Mouse (Mus musculus) limb, embryonic 12.5 days (tissue): ENCODE results near the gene Unc5c. TPM values are rescaled to one million over a fixed set of nuclear protein-coding genes. Genes with fewer than 3 reads are reported as not detected.
A peak's percentile ranks its signal among the peaks of the same experiment; 100 is the strongest.

ENCODE experiments used
- ATAC-seq: fragments of 200-750 bp; cut with Nextera tagmentation; 2 replicates; pipeline ENCODE4 v1.8.0; 2017; ENCODE audit warnings: low read depth, moderate TSS enrichment; ENCODE audit not compliant: insufficient number of reproducible peaks, insufficient read depth, low FRiP score, low TSS enrichment
- H3K27ac ChIP-seq: fragments of 300-500 bp; sonication (generic); 2 replicates; pipeline ENCODE4 v1.5.1; 2016; ENCODE audit warnings: mild to moderate bottlenecking, moderate library complexity
- H3K27me3 ChIP-seq: fragments of 300-500 bp; sonication (generic); 2 replicates; pipeline ENCODE4 v1.6.1; 2016; ENCODE audit warnings: mild to moderate bottlenecking, moderate library complexity
- H3K36me3 ChIP-seq: fragments of 300-500 bp; sonication (generic); 2 replicates; pipeline ENCODE4 v1.6.1; 2016; ENCODE audit warnings: mild to moderate bottlenecking, moderate library complexity
- H3K4me1 ChIP-seq: fragments of 300-500 bp; sonication (generic); replicated peaks from 2 replicates; pipeline ENCODE4 v1.6.1; 2016
- H3K4me2 ChIP-seq: fragments of 300-500 bp; sonication (generic); 2 replicates; pipeline ENCODE4 v1.6.1; 2016; ENCODE audit warnings: mild to moderate bottlenecking, moderate library complexity
- H3K4me3 ChIP-seq: fragments of 300-500 bp; sonication (generic); replicated peaks from 2 replicates; pipeline ENCODE4 v1.5.1; 2016; ENCODE audit warnings: mild to moderate bottlenecking
- H3K9ac ChIP-seq: fragments of 300-500 bp; sonication (generic); replicated peaks from 2 replicates; pipeline ENCODE4 v1.6.1; 2016; ENCODE audit warnings: mild to moderate bottlenecking, moderate library complexity
- H3K9me3 ChIP-seq: fragments of 300-500 bp; sonication (generic); 2 replicates; pipeline ENCODE4 v1.6.1; 2016; ENCODE audit warnings: mild to moderate bottlenecking, moderate library complexity
- WGBS: fragments of 180-500 bp; shearing (Covaris S2); methylation state at CpG from one replicate; pipeline ENCODE4 v1.1.7; 2016; 5-methylcytosine and 5-hydroxymethylcytosine counted together
- polyA plus RNA-seq: library from polyadenylated mRNA; unstranded; fragments of >200 nt; fragmentation: Nextera tagmentation; extraction: Ambion mirVana; gene quantifications from 2 replicates; pipeline ENCODE4 v1.2.1, GENCODE M21; 2016

Gene Unc5c
- polyA plus RNA-seq, 1 experiment from 2014 or later = 23.7 TPM

- Histone ChIP-seq H3K36me3 (no peaks in the 10 kb centered on the region), H3K4me2 (no peak overlapping the region), H3K4me1 (peaks cover 7% of the 10 kb centered on the region), H3K27ac (no peak overlapping the region), H3K27me3 (no peaks in the 10 kb centered on the region), H3K4me3 (no peak overlapping the region), H3K9ac (no peak overlapping the region), H3K9me3 (no peaks in the 10 kb centered on the region)
- no peak for ATAC-seq
- 49% methylated on average over 4 of the region's 4 CpGs for WGBS
Observed at GRCm38 (mm10) chr3:141482465-141482864, 17.4 kb downstream of the Unc5c start.

- no peak overlapping the region for H3K4me2 ChIP-seq
- WGBS = 61% methylated on average over 2 of the region's 2 CpGs
Observed at GRCm38 (mm10) chr3:141483665-141484431, 18.8 kb downstream of the Unc5c start.

DNA sequence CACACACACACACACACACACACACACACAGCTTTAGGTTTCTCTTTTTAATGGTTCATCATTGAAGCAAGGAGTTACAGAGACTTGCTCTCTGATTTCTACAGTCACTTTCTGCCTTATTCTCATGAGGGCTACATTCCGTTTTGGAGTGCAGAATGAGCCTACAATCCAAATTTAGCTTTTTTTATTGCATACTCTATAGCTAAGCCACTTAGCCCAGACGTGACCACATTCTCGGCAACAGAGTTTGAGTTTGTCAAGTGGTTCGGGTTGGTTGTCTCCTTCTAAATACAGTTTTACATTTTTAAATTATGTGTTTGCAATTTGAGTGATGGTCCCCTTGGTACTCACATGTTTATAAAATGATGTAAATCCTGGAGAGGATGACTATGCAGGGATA, 20.2 kb downstream of the Unc5c start:
- Histone ChIP-seq H3K4me1 (peaks cover 7% of the 10 kb centered on the region), H3K27ac (no peak overlapping the region), H3K27me3 (no peaks in the 10 kb centered on the region), H3K4me2 (no peak overlapping the region), H3K9ac (no peak overlapping the region), H3K4me3 (no peak overlapping the region), H3K9me3 (no peaks in the 10 kb centered on the region), H3K36me3 (no peaks in the 10 kb centered on the region)
- 64% methylated on average over 4 of the region's 4 CpGs for WGBS
- ATAC-seq = no peak

More at GRCm38 (mm10) chr3:141483665-141484431, 18.8 kb downstream of the Unc5c start:
- Histone ChIP-seq H3K4me3 (no peak overlapping the region), H3K36me3 (no peaks in the 10 kb centered on the region), H3K27ac (no peak overlapping the region), H3K4me1 (peaks cover 7% of the 10 kb centered on the region), H3K9me3 (no peaks in the 10 kb centered on the region), H3K27me3 (no peaks in the 10 kb centered on the region), H3K9ac (no peak overlapping the region)
- no peak for ATAC-seq

DNA sequence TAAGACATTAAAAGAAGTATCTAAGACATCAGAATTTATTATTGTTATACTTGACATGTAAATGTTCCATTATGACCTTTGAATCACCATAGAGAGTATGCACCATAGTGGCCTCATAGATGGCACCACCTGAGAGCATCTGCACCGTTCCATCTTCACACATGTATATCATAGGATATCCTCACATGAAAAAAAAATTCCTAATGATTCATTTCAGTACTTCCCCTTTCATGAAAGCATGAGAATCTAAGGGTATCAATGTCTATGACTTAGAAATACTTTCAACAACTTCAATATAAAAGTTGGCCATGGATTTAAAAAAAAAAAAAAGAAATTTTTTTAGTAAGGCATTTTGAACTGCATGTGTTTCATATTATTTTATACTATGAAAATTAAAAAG, 25.6 kb downstream of the Unc5c start:
- Histone ChIP-seq H3K4me2 (no peak overlapping the region), H3K27ac (no peak overlapping the region), H3K36me3 (no peaks in the 10 kb centered on the region), H3K4me3 (no peak overlapping the region), H3K4me1 (peaks cover 22% of the 10 kb centered on the region), H3K9ac (no peak overlapping the region), H3K9me3 (no peaks in the 10 kb centered on the region), H3K27me3 (no peaks in the 10 kb centered on the region)
- no peak for ATAC-seq
- WGBS = 95% methylated on average over 1 of the region's 1 CpGs

DNA sequence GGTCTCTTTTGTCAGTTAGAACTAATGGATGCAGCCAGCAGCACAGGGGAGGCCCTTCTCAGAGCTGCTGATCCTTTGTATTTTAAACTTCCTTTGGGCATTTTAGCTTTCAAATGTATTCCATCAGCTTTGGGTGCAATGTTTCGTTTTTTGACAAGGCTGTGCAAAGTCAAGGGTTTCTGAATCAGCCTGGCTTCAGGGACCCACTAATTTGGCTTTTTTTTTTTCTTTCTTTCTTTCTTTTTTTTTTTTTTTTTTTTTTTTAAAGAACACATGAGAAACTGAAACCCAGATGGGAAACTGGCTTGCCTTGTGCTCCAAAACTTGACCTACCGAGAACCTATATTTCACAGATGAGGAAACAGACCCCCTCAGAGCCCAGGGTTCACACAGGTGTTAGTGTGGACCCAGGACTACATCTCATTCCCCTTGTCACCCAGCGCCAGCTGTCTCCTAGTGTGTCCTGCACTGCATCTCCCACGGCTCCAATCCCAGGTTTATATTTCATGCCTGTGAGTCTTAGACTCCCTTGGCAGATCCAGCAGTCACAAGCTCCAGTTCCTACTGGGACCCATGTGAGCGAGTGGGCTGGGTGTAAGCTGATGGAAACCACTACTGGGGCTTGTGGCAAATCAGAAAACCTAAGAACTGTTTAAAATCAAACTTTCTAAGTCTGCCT, 26.4 kb downstream of the Unc5c start:
- Histone ChIP-seq H3K36me3 (no peaks in the 10 kb centered on the region), H3K27me3 (no peaks in the 10 kb centered on the region), H3K4me1 (peaks cover 25% of the 10 kb centered on the region), H3K9ac (no peak overlapping the region), H3K9me3 (no peaks in the 10 kb centered on the region), H3K4me2 (peak overlapping the region; percentile 21; the same call in 1 of the 2 replicates), H3K27ac (peak overlapping the region; percentile 76), H3K4me3 (no peak overlapping the region)
- WGBS = 17% methylated on average over 5 of the region's 5 CpGs
- peak; percentile 92 for ATAC-seq

GRCm38 (mm10) chr3:141491951-141492310, 26.9 kb downstream of the Unc5c start:
- peak overlapping the region; percentile 76 for H3K27ac ChIP-seq
- no peak overlapping the region for H3K4me3 ChIP-seq
- no peaks in the 10 kb centered on the region for H3K9me3 ChIP-seq
- no peaks in the 10 kb centered on the region for H3K27me3 ChIP-seq
- H3K9ac ChIP-seq = no peak overlapping the region
- WGBS = 15% methylated on average over 2 of the region's 2 CpGs
- H3K4me2 ChIP-seq = 0 out of 2 replicates have a peak overlapping the region, but pooled peaks have one; percentile 6
- peaks cover 25% of the 10 kb centered on the region for H3K4me1 ChIP-seq
- ATAC-seq = no peak
- H3K36me3 ChIP-seq = no peaks in the 10 kb centered on the region

DNA sequence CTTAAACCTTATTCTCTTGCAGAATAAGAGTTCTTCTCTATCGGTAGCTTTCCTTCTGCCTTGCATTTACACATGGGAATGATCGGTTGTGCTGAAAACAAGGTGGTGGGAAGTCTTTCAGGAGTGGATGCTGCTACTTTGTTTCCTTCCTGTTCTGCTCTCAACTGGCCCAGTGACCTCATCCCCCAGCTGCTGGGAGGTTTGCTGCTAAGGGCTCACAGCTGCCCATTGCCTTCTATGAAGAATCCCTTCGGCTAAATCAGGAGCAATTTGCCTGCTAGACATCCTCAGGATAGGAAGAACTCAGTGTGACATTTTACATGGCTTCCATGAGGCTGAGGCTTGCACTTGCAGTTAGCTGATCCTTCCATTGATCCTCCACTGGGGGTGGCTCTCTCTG, 28.0 kb downstream of the Unc5c start:
- Histone ChIP-seq H3K9me3 (no peaks in the 10 kb centered on the region), H3K4me2 (no peak overlapping the region), H3K36me3 (no peaks in the 10 kb centered on the region), H3K27me3 (no peaks in the 10 kb centered on the region), H3K4me1 (peaks cover 25% of the 10 kb centered on the region), H3K27ac (peak overlapping the region; percentile 56), H3K9ac (no peak overlapping the region), H3K4me3 (no peak overlapping the region)
- WGBS = 50% methylated on average over 3 of the region's 3 CpGs
- ATAC-seq = no peak

DNA sequence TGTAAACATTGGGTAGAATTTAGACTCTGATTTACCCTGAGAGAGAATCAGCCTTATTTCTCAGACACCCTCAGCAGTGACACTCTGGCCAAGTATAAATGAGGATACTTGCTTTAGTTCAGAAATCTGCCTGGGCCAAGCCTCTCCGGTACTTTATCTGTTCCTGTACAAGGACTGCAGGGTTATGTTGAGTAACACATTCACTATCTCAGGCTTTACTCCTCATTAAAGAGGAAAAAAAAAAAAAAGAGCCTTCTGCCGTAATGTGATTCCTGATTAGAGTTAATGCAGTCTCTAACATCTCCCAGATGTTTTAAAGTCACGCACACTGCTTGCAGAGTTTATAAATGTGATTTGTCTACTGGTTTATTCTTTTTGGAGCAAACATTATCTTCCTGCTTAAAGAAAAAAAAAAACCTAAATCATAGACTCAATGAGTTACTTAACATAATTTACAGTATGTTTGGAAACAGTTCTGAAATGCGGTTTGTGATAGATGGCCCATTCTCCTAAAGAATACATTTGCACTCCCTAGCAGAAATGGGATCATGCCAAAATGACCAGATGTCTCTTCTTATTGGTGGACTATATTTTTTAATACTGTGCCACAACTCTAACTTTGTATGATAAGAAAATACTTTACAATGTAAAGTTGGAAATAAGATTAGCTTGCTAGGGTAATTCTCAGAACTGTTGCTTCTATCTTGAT, 33.5 kb downstream of the Unc5c start:
- no peak overlapping the region for H3K27ac ChIP-seq
- no peaks in the 10 kb centered on the region for H3K36me3 ChIP-seq
- H3K9me3 ChIP-seq = no peaks in the 10 kb centered on the region
- H3K4me3 ChIP-seq = no peak overlapping the region
- ATAC-seq = no peak
- 25% methylated on average over 4 of the region's 4 CpGs for WGBS
- peaks cover 7% of the 10 kb centered on the region for H3K4me1 ChIP-seq
- H3K9ac ChIP-seq = no peak overlapping the region
- H3K4me2 ChIP-seq = no peak overlapping the region
- no peaks in the 10 kb centered on the region for H3K27me3 ChIP-seq

DNA sequence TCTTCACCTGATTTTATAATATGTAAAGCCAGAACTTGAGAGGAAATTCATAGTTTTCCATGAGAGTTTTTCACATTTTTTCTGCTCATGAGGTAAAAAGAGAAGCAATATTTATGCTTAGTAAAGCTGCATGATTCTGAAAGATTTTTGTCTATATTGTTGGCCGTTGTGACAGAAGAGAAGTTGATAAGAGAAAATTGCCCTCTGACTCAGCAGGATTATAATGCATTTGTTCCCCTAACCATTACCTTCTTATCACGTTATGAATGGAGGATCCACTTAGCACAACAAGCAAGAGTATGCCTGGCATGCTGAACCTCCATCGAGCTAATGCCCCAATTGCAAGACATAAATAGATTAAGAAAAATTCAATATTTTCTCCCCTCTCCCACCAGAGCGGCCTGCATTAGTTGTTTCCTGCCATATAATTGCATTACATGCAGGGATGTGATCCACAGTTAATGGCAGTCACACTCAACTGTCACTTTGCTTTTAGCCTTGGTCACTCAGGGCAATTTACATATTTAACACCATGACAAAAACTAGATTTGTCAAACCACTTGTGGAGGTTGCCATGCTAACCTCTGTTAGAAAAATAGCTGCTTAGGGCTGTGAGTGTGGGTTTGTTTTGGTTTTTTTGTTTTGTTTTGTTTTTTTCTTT, 37.0 kb downstream of the Unc5c start:
- H3K4me1 ChIP-seq = no peaks in the 10 kb centered on the region; the same call in none of the 2 replicates
- no peak overlapping the region for H3K9ac ChIP-seq
- no peak overlapping the region for H3K4me2 ChIP-seq
- no peaks in the 10 kb centered on the region for H3K27me3 ChIP-seq
- no peaks in the 10 kb centered on the region for H3K36me3 ChIP-seq
- no peak overlapping the region for H3K27ac ChIP-seq
- H3K4me3 ChIP-seq = no peak overlapping the region
- no peaks in the 10 kb centered on the region for H3K9me3 ChIP-seq
- ATAC-seq = no peak
- 56% methylated on average over 4 of the region's 4 CpGs for WGBS

DNA sequence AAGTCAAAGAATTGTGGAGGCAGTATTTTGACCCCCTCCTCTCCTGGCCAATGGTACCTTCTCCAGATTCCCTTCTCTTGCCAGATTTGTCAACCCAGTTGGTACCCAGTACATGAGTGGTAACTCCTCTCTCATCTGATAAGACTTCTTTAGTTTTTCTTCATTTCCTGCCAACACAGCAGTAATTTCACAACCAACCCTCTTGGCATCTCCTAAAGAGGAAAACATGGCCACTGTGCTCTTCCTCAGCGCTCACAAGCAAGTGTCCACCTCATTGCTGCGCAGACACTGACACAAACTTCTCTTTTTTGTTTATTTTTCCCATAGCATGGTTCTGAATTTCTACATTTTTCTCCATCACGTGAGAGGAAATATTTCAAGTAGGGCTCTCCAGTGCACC, 38.3 kb downstream of the Unc5c start:
- 87% methylated on average over 3 of the region's 3 CpGs for WGBS
- H3K27me3 ChIP-seq = no peaks in the 10 kb centered on the region
- no peak for ATAC-seq
- no peak overlapping the region for H3K4me3 ChIP-seq
- no peaks in the 10 kb centered on the region; the same call in none of the 2 replicates for H3K4me1 ChIP-seq
- H3K36me3 ChIP-seq = no peaks in the 10 kb centered on the region
- H3K9me3 ChIP-seq = no peaks in the 10 kb centered on the region
- H3K9ac ChIP-seq = no peak overlapping the region
- H3K27ac ChIP-seq = no peak overlapping the region
- no peak overlapping the region for H3K4me2 ChIP-seq

GRCm38 (mm10) chr3:141509772-141510171, 44.8 kb downstream of the Unc5c start:
- no peak overlapping the region for H3K9ac ChIP-seq
- 42% methylated on average over 1 of the region's 1 CpGs for WGBS
- no peak overlapping the region for H3K4me2 ChIP-seq
- no peaks in the 10 kb centered on the region for H3K36me3 ChIP-seq
- no peaks in the 10 kb centered on the region for H3K9me3 ChIP-seq
- H3K4me1 ChIP-seq = peaks cover 10% of the 10 kb centered on the region; the same call in 1 of the 2 replicates
- peak; percentile 85; the same call in 1 of the 2 replicates for ATAC-seq
- H3K27ac ChIP-seq = 0 out of 2 replicates have a peak overlapping the region, but pooled peaks have one; percentile 73
- H3K27me3 ChIP-seq = no peaks in the 10 kb centered on the region
- H3K4me3 ChIP-seq = no peak overlapping the region
